Mouse (Mus musculus) layer of hippocampus, postnatal 36 days (tissue): ENCODE measurements around the gene Wasf2. TPM values are rescaled to one million over a fixed set of nuclear protein-coding genes. Genes with fewer than 3 reads are reported as not detected.
A peak's percentile ranks its signal among the peaks of the same experiment; 100 is the strongest.

ENCODE experiments used
- DNase-seq, 2 experiments: peaks; one replicate each; pipeline ENCODE4 v3.0.0; 2022
- total RNA-seq, 2 experiments: library from RNA; stranded (reverse); gene quantifications; 2 replicates each; pipeline ENCODE4 v1.2.3; 2021

The Wasf2 gene
- total RNA-seq, 2 experiments from 2014 or later: 28.7 to 32.8 TPM

DNA sequence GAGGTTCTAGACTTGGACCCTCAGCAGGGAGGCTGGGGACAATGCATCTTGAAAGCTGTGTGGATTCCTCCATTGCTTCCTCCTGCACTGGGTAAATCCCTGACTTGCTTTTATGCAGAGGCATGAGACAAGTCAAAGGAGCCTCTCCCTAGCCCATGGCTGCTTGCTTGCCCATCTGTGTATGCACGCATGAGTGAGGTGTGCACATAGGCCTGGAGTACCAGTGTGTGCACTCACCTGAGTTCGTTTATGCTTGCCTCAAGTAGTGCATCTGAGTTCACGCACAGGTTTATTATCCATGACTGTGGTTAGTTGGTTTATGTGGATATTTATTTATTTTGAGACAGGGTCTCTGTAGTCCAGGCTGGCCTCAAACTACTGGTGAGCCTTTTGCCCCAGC lies 71.9 kb downstream of the Wasf2 start:
- DNase-seq: no peak

DNA sequence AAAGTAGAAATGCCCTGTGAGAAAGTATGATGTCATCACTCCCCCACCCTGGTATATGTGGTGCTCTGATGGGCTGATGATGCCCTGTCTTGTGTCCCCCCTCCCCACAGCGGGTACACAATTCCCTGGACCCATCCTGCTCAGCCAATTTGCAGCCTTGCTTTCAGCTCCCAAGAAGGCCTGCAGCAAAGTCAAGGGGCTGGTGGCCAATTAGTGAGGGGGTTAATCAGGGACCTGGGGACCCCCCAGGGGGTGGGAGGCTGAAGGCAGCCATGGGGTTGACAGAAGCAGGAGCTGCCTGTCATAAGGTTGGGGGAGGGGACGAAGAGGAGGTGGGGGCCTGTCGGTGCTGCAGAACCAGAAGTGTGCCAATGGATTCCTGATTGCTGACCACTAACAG lies 73.3 kb downstream of the Wasf2 start:
- DNase-seq: no peak

DNA sequence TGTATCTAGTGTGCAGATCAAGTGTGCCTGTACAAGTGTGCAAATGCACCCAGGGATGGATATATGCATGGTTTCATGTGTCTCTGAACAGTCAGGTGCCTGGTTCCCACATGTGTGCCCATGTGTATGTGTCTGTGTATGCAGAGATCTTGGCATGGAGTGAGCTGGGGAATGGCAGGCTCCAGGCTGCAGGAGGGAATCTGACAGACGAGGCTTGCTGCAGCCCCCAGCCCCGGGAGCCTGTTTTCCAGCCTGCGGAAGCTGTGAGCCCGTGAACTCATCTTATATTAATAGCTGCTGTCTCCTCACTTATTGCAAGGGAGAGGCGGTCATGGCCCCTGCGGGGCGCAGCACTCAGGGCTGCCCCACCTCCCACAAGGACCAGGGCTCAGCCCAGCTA lies 74.1 kb downstream of the Wasf2 start:
- no peak for DNase-seq

DNA sequence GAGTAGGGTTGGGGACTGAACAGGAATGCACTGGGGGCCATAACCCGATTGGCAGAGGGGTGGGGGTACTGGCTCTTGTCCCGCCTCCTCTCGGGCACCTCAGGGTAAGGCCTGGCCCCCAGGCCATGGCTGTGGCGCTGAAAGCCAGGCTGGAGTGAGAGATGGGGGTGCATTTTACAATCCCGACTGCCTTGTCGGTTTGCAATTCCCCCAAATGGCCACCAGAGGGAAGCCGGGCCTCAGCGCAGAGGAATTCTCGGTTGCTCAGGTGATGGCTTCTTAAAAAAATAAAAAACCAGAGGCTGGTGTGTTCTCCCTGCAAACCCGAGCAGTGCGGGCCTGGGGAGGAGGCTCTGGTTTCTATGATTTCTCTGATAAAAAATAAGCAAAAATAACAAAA lies 79.1 kb downstream of the Wasf2 start:
- peak in 1 of 2 experiments; percentile 45 for DNase-seq

DNA sequence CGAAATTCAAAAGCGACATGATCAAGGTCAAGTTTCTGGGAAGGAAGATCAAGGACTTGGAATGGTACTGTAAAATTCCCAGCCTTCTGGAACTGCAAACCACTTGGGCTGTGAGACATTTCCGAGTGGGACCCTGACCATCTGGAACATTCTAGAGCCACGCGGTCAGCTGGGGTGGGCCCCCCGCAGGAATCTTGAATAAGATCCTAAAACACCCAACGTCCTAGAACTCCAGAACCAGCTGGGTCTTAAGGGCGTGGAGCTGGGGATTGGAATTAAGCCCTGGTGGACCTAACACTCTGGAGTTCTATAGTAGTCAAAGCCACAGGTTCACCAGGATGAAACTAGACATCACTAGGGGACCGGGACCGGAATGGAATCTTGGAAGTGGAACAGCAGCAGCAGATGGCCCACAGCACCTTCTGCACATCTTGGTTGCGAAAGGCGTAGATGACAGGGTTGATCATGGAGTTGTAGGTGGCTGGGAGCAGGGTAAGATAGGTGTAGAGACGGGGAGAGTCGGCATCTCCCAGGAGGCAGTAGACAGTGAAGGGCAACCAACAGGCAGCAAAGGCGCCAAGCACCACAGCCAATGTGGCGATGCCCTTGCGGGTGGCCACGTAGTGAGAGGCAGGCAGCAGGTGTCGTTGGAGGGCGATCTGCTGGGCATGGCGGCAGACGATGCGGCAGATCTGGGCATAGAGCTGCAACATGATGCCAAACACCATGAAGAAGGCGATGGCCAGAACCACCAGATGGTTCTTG lies 79.9 kb downstream of the Wasf2 start:
- DNase-seq: no peak

DNA sequence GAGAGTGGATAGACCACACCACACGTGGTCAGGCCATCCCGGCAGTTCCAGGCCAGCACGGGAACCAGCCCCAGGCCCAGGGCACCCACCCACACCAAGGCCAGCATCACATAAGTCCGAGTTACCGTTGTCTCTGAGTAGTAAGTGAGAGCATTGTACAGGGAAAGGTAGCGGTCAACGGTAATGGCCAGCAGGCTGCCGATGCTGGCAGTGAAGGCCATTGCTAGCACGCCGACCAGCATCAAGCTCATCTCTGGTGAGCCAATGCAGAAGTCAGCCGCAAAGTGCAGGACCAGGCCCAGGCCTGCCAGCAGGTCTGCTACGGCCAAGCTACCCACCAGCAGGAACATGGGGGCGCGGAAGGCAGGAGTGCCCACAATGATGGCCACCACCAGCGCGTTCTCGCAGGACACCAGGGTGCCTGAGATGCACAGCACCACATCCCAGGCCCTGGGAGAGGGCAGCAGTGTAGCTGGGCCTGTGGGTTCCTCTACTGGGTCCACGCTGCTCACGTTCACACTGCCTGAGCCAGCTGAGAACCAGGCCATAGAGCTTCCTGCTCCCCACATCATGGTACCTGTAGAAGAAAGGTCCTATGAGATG lies 80.6 kb downstream of the Wasf2 start:
- DNase-seq: no peak

DNA sequence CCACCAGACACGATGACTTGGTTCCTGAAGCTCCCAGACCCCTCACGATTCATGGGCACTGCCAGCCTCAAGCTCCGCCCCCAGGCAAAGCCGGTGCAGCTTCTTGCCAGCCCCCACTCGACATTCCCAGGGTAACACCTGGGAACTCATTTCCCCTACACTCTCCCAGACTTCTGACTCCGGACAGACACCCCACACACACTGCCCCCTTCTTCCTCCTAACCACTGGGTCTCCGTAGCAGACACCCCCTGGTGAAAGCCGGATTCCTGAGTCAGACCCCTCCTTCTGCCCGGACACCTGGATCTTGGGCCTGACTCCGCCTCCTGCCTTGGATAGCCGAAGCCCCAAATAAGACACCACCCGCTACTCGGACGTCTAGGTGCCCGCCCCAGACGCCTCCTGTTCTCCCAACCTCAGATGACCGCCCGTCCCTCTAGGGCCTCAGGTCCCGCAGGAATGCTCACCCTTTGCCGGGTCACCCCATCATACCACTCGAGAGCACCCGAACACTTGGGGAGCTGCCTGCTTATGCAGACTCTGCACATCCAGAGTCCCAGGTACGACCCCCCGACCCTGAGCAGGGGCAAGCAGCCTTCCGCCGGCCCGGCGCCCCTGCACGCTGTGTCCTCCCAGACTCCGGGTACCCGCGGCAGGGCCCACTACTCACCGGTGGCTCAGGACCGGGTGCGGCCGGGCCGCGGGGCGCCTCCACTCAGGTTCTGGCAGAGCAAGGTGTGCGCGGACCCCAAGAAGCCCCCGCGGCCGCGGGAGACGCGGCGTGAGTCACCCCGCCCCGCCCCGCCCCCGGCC lies 81.7 kb downstream of the Wasf2 start, which contains the start of the genes Cd164l2 and Gpr3:
Gene Cd164l2 (plus strand): TSS at position 381 of the 811 bp plus-strand sequence.
Gene Gpr3 (minus strand): TSS at position 786 of the 811 bp plus-strand sequence.
- no peak for DNase-seq

DNA sequence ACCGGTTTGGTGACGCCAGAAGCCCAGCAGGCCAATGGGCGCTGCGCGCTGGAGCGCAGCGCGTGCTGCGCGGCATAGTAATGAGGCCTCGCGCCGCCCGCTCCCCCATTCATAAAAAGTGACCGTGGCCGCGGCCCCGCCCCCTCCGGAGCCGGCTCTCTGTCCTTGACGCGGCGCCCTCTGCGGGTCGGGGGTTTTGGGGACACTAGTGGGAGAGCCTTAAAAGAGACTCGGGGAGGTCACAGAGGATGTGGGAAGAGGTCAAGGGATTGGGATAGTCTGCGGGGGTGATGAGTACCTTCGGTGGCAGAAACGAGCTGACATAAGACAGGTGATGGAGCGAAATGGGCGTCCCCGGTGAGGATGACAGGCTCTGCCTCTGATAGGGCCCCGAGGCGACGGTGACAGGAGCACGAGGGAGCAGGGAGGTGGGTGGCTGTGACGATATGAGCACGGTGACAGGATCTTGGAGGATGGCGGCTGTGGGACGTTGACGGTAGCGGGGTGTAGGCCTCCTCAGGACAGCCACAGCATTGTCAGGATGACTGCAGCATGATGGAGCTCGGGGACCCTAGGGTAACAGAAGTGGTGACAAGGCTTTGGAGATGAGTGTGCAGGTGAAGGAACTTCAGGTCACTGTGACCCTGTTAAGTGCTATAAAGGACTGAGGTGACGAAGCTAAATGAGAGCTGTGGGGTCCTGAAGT lies 82.4 kb downstream of the Wasf2 start:
- DNase-seq: peak; percentile 81 to 82

DNA sequence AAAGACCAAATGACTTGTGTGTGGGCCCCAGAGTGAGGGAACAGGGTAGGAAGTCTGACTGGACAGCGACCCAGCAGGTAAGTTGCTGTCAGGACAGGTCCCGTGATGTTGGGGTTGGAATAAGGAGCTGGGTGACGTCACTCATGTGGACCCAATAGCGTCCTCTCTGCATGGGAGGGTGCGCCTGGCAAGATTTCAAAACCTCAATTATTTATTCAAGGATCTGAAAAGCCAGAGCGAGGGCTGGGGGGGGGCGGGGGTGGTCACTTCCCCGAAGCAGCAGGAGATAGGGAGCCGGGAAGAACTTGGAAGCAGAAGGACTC lies 82.9 kb downstream of the Wasf2 start:
- DNase-seq: no peak

DNA sequence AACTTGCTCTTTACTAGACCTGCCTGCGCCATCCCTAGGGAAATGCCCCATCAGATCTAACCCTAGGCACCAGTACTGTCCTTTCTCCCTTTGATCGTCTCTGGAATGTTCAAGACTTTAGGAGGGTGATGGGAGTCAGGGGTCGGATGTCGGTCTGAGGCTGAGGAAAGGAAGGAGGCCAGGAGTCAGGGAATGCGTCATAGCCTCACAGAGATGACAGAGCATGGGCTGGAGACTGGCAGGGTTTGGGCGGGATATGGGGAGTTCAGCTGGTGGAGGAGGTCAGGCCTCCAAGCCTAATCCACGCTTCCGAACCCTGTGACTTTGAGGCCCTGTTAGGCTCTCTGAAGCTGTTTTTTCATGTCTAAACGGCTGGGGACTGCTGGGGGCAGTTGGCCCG lies 83.4 kb downstream of the Wasf2 start:
- no peak for DNase-seq

DNA sequence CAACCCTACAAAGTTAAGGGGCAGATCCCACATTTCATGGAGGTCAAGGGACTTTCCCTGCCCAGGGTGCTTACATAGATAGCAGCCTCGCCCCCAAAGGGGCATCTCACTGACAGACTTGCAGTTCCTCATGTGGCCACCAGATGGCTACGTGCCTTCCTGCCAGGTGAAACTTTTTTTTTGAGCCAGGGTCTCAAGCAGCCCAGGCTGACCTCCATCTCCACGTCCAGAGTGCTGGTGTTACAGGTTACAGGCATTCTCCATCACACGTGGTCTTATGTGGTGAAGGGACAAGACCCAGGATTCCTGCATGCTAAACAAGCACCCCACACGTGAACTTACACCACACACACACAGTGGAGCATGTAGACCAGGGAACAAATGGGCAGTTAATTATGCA lies 87.3 kb downstream of the Wasf2 start:
- DNase-seq: peak; percentile 39 to 50

DNA sequence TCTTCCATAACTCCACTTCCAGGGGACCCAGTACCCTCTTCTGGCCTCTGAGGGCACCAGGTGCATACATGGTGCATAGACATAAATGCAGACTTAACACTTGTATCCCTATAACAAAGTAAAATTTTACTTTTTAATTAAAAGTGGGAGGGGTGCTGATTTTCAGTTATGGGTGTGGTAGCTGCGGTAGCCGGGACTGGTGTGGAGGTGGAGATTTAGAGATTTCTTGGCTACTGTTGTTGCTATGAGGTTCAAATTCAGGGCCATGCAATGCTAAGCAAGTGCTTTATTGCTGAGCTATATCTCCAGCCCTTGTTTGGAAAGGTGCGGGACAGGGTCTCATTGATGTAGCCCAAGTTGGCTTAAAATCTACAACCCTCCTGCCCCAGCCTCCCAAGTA lies 88.4 kb downstream of the Wasf2 start:
- no peak for DNase-seq

DNA sequence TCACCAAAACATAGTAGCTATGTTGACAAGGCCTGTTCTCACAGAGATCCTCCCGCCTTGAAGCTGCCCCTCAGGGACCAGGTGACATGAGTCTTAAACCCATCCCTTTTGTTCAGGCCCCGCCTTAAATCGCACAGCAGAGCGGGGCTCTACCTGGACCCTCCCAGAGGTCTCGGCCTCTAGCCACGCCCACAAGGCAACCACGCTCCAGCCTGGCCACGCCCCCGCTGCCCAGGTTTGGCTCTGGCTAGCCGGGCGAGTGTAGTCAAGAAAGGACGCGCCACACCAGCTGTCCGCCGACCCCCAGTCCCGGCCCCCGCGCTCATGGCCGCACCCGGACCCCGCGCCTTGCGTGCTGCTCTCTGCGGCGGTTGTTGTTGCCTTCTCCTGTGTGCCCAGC lies 90.4 kb downstream of the Wasf2 start:
- DNase-seq: no peak

DNA sequence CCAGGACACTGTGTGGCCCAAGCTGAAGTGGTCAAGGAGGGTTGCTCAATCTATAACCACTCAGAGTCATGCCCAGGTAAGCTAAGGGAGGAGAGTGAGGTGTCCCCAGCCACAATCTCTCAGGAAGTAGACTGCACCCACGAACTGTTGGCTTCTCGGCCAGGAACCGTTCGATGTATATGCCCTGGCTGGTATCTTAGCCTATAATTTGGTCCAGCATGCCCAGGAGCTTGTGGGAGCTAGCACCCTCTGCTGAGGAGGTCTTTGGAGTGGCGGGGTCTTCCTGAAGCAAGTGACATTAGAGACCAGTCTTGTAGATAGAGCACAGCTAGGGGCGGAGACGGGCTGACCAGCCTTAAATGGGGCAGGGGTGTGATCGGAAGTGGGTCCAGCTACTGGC lies 91.4 kb downstream of the Wasf2 start:
- no peak for DNase-seq

DNA sequence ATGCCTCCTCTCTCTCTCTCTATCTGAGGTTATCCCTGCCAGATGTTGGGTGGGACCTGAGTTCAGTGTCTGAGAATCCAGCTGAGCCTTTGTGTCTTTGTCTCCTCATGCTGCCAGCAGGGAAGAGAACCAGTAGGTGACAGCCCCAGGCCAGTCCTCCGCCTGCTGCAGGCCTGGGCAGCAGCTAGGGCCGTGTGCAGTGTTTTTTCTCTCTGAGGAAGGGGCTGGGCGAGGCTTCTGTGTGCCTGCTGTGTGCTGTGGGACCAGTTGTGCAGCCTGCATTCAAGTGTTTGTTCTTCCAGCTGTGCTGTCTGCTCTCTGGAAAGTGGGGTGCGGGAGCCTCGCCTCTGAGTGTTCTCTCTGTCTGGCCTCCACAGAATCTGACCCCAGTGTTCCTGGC lies 93.6 kb downstream of the Wasf2 start:
- no peak for DNase-seq

DNA sequence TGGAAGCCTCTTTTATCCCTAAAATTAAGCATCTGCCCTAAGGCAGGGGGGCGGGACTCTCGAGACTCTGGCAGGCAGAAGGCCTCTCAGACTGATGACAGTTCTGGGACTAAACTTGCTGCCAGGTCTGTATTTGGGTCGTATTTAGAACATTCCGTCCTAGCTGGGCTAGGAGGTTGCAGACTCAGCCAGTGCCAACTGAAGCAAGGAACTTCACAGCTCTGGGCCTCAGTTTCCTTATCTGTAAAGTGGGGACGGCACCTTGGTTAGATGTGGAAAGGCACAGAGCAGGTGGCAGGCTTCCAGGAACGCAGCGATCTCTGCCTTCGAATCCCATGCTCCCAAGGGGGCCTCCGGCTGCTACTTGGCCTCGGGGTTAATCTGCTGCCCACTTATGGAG lies 95.8 kb downstream of the Wasf2 start:
- no peak for DNase-seq

DNA sequence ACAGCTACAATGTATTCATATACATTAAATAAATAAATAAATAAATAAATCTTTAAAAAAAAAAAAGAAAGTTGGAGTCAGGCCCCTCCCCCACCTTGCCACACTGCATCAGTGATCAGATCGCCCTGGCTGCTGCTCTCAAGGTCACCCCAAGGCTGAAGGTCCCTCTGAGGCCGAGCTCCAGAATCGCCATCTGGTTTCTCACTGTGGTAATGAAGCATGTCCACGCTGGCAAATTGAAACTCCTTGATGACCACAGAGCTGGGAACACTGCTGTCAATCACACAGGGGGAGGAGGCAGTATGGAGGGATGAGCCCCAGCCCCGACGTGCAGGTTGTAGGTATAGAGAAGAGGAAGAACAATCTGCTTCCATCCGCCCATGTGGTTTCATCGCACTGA lies 97.3 kb downstream of the Wasf2 start:
- no peak for DNase-seq

DNA sequence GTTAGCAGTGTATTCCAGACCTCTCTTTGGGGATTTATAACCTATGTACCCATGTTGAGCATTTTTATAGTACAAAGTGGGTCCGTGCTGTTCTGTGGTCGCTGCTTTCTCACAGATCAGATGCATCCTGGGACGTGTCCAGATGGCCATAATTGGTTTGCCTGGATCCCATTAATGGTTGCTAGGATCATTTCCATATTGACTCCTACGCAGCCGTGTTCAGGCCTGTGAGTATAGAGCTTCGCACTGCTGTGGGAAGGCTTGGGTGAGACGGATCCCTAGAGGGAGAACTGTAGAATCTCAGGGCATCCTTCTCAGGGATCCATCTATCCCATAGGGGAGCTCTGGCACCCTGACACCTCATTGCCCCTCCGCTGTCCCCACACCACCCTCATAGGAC lies 99.3 kb downstream of the Wasf2 start:
- DNase-seq: no peak

DNA sequence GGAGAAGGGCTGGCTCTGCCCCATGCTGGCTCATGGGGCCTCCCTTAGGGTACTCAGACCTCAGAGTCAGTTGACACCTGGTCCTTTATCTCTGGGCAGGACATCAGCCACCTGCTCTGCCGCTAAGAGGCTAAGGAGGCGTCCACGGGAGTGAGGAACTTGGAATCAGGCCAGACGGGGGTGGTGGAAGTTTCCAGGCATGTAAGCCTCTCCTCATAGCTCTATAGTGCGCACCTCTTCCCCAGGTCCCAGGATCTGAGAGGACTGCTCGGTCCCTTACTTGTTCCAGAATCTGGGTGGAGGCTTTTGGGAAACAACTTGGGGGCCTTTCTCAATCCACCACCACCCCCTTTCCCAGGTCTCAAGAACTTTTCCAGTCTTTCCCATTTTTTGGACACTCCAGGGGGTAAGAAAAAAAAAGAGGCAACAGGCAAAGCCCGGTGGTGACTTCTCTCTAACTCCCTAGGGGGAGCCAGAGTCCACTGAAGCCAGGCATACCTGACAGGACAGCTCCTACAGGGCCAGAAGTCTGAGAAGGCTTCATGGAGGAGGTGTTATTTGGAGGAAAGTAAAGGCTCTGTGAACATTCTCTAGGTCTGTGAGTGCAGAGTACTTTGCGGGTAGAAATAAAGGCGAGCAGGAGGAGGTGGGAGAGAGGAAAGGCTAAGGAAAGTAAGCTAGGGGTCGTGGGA lies 103.1 kb downstream of the Wasf2 start:
- no peak for DNase-seq

DNA sequence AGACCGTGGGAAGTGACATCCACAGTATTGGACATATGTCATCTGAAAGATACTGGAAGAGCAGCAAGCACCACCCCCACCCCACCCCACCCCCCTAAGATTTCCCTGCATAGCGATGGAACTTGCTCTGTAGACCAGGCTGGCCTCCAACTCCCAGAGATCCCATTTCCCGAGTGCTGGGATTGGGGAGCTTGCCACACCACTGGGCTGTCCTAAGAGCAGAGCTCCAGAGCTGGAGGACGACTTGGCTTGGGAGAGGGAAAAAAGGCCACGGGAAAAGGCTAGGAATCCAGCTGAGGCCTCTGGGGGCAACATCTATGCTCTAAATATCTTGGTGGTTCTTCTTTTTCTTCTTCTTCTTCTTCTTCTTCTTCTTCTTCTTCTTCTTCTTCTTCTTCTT lies 104.5 kb downstream of the Wasf2 start:
- no peak for DNase-seq

DNA sequence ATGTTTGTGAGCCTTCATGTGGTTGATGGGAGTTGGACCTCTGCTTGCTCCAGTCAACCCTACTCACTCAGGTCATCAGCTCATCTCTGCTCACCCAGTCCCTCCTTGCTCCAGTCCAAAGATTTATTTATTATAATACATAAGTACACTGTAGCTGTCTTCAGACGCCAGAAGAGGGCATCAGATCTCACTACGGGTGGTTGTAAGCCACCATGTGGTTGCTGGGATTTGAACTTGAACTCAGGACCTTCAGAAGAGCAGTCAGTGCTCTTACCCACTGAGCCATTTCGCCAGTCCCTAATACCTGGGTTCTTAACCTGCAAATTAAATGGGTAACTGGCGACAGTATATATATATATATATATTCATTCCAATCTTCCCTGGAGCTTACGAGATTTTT lies 105.1 kb downstream of the Wasf2 start:
- no peak for DNase-seq

DNA sequence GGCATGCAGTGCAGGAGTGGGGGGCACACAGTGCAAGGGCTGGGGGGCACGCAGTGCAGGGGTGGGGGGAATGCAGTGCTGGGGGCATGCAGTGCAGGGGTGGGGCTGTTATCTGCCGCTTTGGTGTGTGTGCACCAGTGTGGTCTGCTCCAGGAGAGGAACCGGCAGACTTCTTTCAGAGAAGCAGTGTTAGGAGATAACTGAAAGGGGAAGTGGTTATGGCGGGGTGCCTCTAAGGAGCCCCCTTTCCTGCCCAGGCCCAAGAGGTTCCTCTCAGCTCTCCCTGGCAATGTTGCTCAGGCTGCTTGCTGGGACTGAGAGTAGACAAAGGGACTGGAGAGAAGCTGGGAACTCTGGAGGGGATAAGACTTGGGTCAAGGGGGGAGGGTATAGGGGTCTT lies 107.6 kb downstream of the Wasf2 start:
- DNase-seq: no peak
